Mouse (Mus musculus) intestine, embryonic 14.5 days (tissue): ENCODE measurements around the gene Stambpl1. TPM values are rescaled to one million over a fixed set of nuclear protein-coding genes. Genes with fewer than 3 reads are reported as not detected.

Experiments used
- ATAC-seq: fragments of 200-750 bp; cut with Nextera tagmentation; replicated peaks from 2 replicates; pipeline ENCODE4 v1.8.0; 2017; ENCODE audit warnings: low read depth, moderate number of reproducible peaks, moderate TSS enrichment, moderate library complexity; ENCODE audit not compliant: low FRiP score, low TSS enrichment
- DNase-seq: peaks from one replicate; pipeline ENCODE4 v3.0.0-alpha.2; 2018; ENCODE audit warnings: low spot score
- H3K27ac ChIP-seq: fragments of 300-500 bp; sonication (generic); 2 replicates; pipeline ENCODE4 v1.5.1; 2014; ENCODE audit warnings: low read depth, mild to moderate bottlenecking, control low read depth
- H3K27me3 ChIP-seq: fragments of 300-500 bp; sonication (generic); replicated peaks from 2 replicates; pipeline ENCODE4 v1.6.1; 2014; ENCODE audit warnings: low read length, control low read depth; ENCODE audit not compliant: control insufficient read depth, insufficient read depth
- H3K36me3 ChIP-seq: fragments of 300-500 bp; sonication (generic); 2 replicates; pipeline ENCODE4 v1.6.1; 2014; ENCODE audit warnings: low read length, control low read depth; ENCODE audit not compliant: control insufficient read depth, insufficient read depth
- H3K4me1 ChIP-seq: fragments of 300-500 bp; sonication (generic); replicated peaks from 2 replicates; pipeline ENCODE4 v1.6.1; 2014; ENCODE audit warnings: low read length, control low read depth, mixed read lengths; ENCODE audit not compliant: control insufficient read depth, insufficient read depth
- H3K4me2 ChIP-seq: fragments of 300-500 bp; sonication (generic); 2 replicates; pipeline ENCODE4 v1.6.1; 2014; ENCODE audit warnings: low read length
- H3K4me3 ChIP-seq: fragments of 300-500 bp; sonication (generic); 2 replicates; pipeline ENCODE4 v1.5.1; 2014; ENCODE audit warnings: low read depth, low read length, control low read depth, mixed read lengths
- H3K9ac ChIP-seq: fragments of 300-500 bp; sonication (generic); 2 replicates; pipeline ENCODE4 v1.6.1; 2014; ENCODE audit warnings: mild to moderate bottlenecking, low read length
- H3K9me3 ChIP-seq: fragments of 300-500 bp; sonication (generic); 2 replicates; pipeline ENCODE4 v1.6.1; 2016; ENCODE audit warnings: low read length, control low read depth; ENCODE audit not compliant: control insufficient read depth
- WGBS: fragments of 180-500 bp; shearing (Covaris S2); extraction: QIAGEN DNeasy Blood & Tissue Kit; methylation state at CpG from one replicate; pipeline ENCODE4 v1.1.7; 2014; 5-methylcytosine and 5-hydroxymethylcytosine counted together
- polyA plus RNA-seq: library from polyadenylated mRNA; unstranded; fragments of >200 nt; fragmentation: Nextera tagmentation; extraction: Ambion mirVana; gene quantifications from 2 replicates; pipeline ENCODE4 v1.2.1, GENCODE M21; 2014

Gene Stambpl1
- polyA plus RNA-seq, 1 experiment from 2014 or later, result 17.0 TPM

GRCm38 (mm10) chr19:34206760-34207440 lies 14.9 kb downstream of the Stambpl1 start:
- ATAC-seq (no peak), DNase-seq (no peak)
- no peak overlapping the region for H3K4me2 ChIP-seq
- 77% methylated on average over 8 of the region's 8 CpGs for WGBS
- no peak overlapping the region for H3K9ac ChIP-seq
- no peak overlapping the region for H3K27ac ChIP-seq
- H3K9me3 ChIP-seq, result no peaks in the 10 kb centered on the region
- no peaks in the 10 kb centered on the region for H3K36me3 ChIP-seq
- H3K27me3 ChIP-seq, result no peaks in the 10 kb centered on the region
- H3K4me1 ChIP-seq, result 0 out of 2 replicates have a peak, but pooled peaks cover 4% of the 10 kb centered on the region
- no peak overlapping the region for H3K4me3 ChIP-seq

GRCm38 (mm10) chr19:34209031-34209430 lies 17.0 kb downstream of the Stambpl1 start:
- Histone ChIP-seq H3K27me3 (no peaks in the 10 kb centered on the region), H3K4me1 (0 out of 2 replicates have a peak, but pooled peaks cover 6% of the 10 kb centered on the region), H3K9me3 (no peaks in the 10 kb centered on the region), H3K27ac (no peak overlapping the region), H3K9ac (no peak overlapping the region), H3K4me3 (no peak overlapping the region), H3K4me2 (0 out of 2 replicates have a peak overlapping the region, but pooled peaks have one; percentile 1), H3K36me3 (no peaks in the 10 kb centered on the region)
- DNase-seq, result no peak
- peak; percentile 94 for ATAC-seq
- WGBS, result 58% methylated on average over 3 of the region's 3 CpGs

GRCm38 (mm10) chr19:34209930-34210581 lies 18.0 kb downstream of the Stambpl1 start:
- Histone ChIP-seq H3K4me3 (no peak overlapping the region), H3K9ac (no peak overlapping the region), H3K36me3 (no peaks in the 10 kb centered on the region), H3K27ac (peak overlapping the region; percentile 38; the same call in 1 of the 2 replicates), H3K9me3 (no peaks in the 10 kb centered on the region), H3K4me1 (0 out of 2 replicates have a peak, but pooled peaks cover 6% of the 10 kb centered on the region), H3K27me3 (no peaks in the 10 kb centered on the region), H3K4me2 (no peak overlapping the region)
- DNase-seq (no peak), ATAC-seq (0 out of 2 replicates have a peak, but pooled peaks have one; percentile 24)
- 70% methylated on average over 8 of the region's 8 CpGs for WGBS

- 0 out of 2 replicates have a peak overlapping the region, but pooled peaks have one; percentile 38 for H3K27ac ChIP-seq
- H3K4me3 ChIP-seq, result no peak overlapping the region
- no peak overlapping the region for H3K4me2 ChIP-seq
- DNase-seq (no peak), ATAC-seq (peak; percentile 46; the same call in 1 of the 2 replicates)
- no peak overlapping the region for H3K9ac ChIP-seq
- no peaks in the 10 kb centered on the region for H3K27me3 ChIP-seq
- 0 out of 2 replicates have a peak, but pooled peaks cover 6% of the 10 kb centered on the region for H3K4me1 ChIP-seq
- WGBS, result 53% methylated on average over 2 of the region's 2 CpGs
- H3K9me3 ChIP-seq, result no peaks in the 10 kb centered on the region
- H3K36me3 ChIP-seq, result no peaks in the 10 kb centered on the region
Measured at GRCm38 (mm10) chr19:34210841-34211240, 18.8 kb downstream of the Stambpl1 start.

- Histone ChIP-seq H3K4me3 (no peak overlapping the region), H3K27ac (no peak overlapping the region), H3K27me3 (no peaks in the 10 kb centered on the region), H3K9me3 (no peaks in the 10 kb centered on the region), H3K36me3 (no peaks in the 10 kb centered on the region), H3K4me1 (0 out of 2 replicates have a peak, but pooled peaks cover 12% of the 10 kb centered on the region), H3K9ac (no peak overlapping the region), H3K4me2 (no peak overlapping the region)
- DNase-seq, result no peak
- no peak for ATAC-seq
- WGBS, result 75% methylated on average over 12 of the region's 12 CpGs
Measured at GRCm38 (mm10) chr19:34212489-34213250, 20.6 kb downstream of the Stambpl1 start.

- no peaks in the 10 kb centered on the region for H3K9me3 ChIP-seq
- DNase-seq, result no peak
Measured at GRCm38 (mm10) chr19:34213251-34213645, 21.2 kb downstream of the Stambpl1 start.

GRCm38 (mm10) chr19:34214136-34214535 lies 22.1 kb downstream of the Stambpl1 start:
- H3K9me3 ChIP-seq, result no peaks in the 10 kb centered on the region
- no peak overlapping the region for H3K27ac ChIP-seq
- H3K27me3 ChIP-seq, result no peaks in the 10 kb centered on the region
- DNase-seq, result no peak
- H3K36me3 ChIP-seq, result no peaks in the 10 kb centered on the region
- no peak overlapping the region for H3K4me3 ChIP-seq
- 0 out of 2 replicates have a peak, but pooled peaks cover 12% of the 10 kb centered on the region for H3K4me1 ChIP-seq
- no peak for ATAC-seq
- 49% methylated on average over 4 of the region's 4 CpGs for WGBS
- H3K4me2 ChIP-seq, result no peak overlapping the region
- no peak overlapping the region for H3K9ac ChIP-seq

More at GRCm38 (mm10) chr19:34213251-34213645, 21.2 kb downstream of the Stambpl1 start:
- H3K4me3 ChIP-seq, result no peak overlapping the region
- no peak overlapping the region for H3K27ac ChIP-seq
- ATAC-seq, result no peak
- no peaks in the 10 kb centered on the region for H3K27me3 ChIP-seq
- no peak overlapping the region for H3K9ac ChIP-seq
- no peaks in the 10 kb centered on the region for H3K36me3 ChIP-seq
- no peak overlapping the region for H3K4me2 ChIP-seq
- H3K4me1 ChIP-seq, result 0 out of 2 replicates have a peak, but pooled peaks cover 12% of the 10 kb centered on the region

- no peak overlapping the region for H3K9ac ChIP-seq
- ATAC-seq (no peak), DNase-seq (no peak)
- H3K27me3 ChIP-seq, result no peaks in the 10 kb centered on the region
- H3K27ac ChIP-seq, result no peak overlapping the region
- H3K4me3 ChIP-seq, result no peak overlapping the region
- H3K36me3 ChIP-seq, result peaks cover 2% of the 10 kb centered on the region; the same call in 1 of the 2 replicates
- 68% methylated on average over 5 of the region's 5 CpGs for WGBS
- H3K4me1 ChIP-seq, result 0 out of 2 replicates have a peak, but pooled peaks cover 8% of the 10 kb centered on the region
- no peaks in the 10 kb centered on the region for H3K9me3 ChIP-seq
- no peak overlapping the region for H3K4me2 ChIP-seq
Measured at GRCm38 (mm10) chr19:34216956-34217355, 24.9 kb downstream of the Stambpl1 start.
